Mouse (Mus musculus) left cerebral cortex, adult 11 months (tissue): ENCODE measurements around the gene Tiam2.
"Not testable (repeated sequence)": the region's sequence is repeated elsewhere in the genome, so short reads cannot be mapped to it uniquely, and the experiment has no call there.

Source experiments
- DNase-seq: peaks from one replicate; pipeline ENCODE4 v3.0.0; 2022; ENCODE audit warnings: low spot score

Gene Tiam2

GRCm38 (mm10) chr17:3344872-3345271 lies 18.5 kb downstream of the Tiam2 start:
- no peak for DNase-seq

GRCm38 (mm10) chr17:3345276-3345885 lies 19.0 kb downstream of the Tiam2 start:
- DNase-seq, result no peak

DNA sequence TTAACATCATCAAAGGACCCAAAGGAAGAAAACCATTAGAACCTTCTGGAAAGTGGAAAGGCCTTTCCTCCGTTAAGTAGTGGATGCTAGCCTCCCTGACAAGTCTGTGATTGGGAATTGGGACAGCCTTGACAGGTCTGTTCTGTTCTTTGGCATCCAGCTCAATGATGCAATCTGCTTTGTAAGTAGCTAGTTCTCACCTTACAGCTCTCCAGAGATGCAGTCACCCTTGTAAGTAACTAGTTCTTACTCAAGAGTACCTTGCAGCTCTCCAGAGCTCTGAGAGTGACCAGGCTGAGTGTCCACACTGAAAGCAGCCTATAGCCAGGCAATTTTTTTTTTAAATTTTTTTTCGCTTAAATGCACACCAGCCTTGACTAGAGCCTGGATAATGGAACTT lies 21.4 kb downstream of the Tiam2 start:
- DNase-seq, result no peak

DNA sequence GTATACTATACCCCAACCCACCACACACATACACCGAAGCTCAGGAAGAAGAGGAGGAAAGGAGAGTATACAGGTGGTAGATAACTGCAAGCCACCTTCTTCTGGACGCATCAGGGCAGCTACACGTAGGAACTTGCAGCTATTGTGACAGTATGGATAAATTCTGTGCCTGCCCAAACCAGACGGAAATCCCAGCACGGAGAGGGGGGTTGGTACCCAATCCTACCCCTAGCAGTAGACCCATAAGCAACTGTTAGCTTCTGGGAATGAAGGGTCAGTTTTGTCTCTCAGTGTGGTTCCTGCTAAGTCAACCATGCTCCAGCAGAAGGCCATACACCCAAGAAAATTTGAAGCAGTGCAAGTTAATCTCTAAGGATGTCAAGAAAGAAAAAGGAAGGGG lies 23.0 kb downstream of the Tiam2 start:
- no peak for DNase-seq

DNA sequence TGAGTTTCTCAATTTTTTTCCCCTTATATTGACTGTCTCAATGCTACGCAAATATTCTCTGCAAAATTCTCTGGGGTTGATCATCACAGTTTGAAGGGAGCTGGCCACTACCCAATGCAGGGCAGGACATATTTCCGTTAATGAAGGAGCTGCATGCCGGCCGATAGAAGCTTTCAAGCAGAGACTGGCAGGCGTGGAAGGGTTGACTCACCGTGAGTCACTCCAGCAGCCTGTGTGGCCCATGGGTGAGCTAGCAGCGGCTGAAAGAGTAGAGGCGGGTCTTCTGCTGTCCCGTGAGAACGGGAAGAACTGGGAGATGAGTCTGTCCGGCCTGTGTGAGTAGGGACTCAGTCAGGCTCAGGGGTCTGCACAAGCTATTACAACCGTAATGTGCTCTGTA lies 23.6 kb downstream of the Tiam2 start:
- DNase-seq, result no peak

DNA sequence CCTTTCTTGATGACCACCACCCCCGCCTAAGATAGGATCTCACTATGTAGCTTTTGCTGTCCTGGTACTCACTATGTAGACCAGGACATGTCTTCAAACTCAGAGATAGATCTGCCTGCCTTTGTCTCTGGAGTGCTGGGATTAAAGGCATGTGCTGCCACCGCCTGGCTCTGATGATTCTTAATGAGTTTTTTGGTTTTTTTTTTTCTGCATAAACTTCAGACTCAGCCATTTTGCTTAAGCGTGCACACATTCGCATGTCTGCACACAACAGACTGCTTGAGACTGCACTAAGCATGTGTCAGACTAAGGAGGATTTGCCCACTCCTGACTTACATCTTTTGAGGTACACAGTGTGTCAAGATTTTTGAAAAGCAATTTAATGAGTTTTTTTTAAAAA lies 24.0 kb downstream of the Tiam2 start:
- no peak for DNase-seq

DNA sequence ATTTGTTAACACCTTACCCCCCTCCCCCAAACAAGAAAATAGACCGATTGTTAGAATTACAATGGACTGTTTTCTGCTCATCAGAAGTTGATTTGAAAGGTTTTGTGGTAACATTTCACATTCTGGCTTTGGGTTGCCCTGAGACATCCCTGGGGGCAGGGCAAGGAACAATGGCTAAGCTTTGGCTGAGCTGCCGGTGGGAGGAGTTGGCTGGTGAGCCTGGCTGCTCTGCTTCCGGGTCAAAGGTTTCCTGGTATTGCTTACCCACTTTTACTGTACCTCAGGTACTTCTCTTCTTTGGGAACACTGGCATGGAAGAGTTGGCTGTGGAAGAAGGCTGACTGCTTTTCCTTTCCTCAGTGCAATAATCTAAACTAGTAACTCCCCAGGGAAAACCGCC lies 25.3 kb downstream of the Tiam2 start:
- DNase-seq, result no peak

- DNase-seq, result not testable (repeated sequence)
Observed at GRCm38 (mm10) chr17:3353141-3353540, 26.8 kb downstream of the Tiam2 start.

DNA sequence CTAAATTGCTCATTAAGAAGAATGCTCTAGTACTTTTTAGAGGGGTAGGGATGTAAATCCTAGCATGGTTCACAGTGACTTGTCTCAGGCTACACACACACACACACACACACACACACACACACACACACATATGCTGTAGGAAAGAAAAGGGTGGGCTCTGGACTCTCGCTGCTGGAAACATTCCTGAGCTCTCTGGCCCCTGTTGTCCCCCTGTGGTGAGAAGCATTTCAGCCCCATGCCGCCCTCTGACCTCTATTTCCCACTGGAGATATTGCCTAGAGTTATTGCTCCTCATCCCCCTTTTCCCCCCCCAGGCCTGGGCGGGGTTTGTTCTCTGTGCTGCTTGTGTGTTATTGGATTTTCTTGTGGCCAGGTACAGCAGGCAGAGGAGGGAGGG lies 28.5 kb downstream of the Tiam2 start:
- DNase-seq, result no peak

GRCm38 (mm10) chr17:3356633-3357365 lies 30.4 kb downstream of the Tiam2 start:
- no peak for DNase-seq

DNA sequence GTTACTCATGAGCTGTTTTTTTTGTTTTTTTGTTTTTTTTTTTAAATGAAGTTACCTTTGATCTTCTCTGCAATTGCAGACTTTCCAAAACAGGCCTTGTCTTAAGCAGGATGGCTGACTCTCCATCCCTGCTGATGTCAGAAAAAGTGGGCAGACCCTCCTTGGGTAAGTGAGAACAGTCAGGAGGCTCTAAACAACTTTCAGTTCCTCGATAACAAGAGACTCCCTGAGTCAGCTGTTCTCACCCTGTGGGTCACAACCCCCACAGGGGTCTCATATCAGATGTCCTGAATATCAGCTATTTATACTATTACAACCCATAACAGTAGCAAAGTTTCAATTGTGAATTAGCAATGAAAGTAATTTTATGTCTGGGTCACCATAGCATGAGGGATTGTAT lies 33.9 kb downstream of the Tiam2 start:
- DNase-seq, result no peak

- no peak for DNase-seq
Observed at GRCm38 (mm10) chr17:3361751-3362150, 35.4 kb downstream of the Tiam2 start.

- DNase-seq, result no peak
Observed at GRCm38 (mm10) chr17:3363216-3363615, 36.8 kb downstream of the Tiam2 start.

DNA sequence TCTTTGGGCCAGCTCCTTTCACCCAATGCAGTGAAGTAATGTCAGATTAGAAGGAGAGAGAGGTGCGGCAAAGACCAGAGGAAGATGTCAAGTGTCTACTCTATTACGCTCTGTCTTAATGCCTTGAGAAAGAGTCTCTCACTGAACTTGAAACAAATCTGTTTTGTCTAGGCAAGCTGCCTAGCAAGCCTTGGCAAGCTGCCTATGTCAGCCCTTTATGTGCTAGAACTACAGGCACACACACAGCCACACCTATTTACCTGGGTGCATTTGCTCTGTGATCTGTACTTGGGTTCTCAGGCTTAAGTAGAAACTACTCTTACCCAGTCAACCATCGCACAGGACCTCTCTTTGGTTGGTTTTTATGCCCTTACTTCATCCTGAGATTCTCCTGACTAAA lies 40.4 kb downstream of the Tiam2 start:
- DNase-seq, result no peak

GRCm38 (mm10) chr17:3368386-3368785 lies 42.0 kb downstream of the Tiam2 start:
- no peak for DNase-seq

- no peak for DNase-seq
Observed at GRCm38 (mm10) chr17:3369631-3370030, 43.3 kb downstream of the Tiam2 start.

- no peak for DNase-seq
Observed at GRCm38 (mm10) chr17:3378606-3379005, 52.2 kb downstream of the Tiam2 start.

DNA sequence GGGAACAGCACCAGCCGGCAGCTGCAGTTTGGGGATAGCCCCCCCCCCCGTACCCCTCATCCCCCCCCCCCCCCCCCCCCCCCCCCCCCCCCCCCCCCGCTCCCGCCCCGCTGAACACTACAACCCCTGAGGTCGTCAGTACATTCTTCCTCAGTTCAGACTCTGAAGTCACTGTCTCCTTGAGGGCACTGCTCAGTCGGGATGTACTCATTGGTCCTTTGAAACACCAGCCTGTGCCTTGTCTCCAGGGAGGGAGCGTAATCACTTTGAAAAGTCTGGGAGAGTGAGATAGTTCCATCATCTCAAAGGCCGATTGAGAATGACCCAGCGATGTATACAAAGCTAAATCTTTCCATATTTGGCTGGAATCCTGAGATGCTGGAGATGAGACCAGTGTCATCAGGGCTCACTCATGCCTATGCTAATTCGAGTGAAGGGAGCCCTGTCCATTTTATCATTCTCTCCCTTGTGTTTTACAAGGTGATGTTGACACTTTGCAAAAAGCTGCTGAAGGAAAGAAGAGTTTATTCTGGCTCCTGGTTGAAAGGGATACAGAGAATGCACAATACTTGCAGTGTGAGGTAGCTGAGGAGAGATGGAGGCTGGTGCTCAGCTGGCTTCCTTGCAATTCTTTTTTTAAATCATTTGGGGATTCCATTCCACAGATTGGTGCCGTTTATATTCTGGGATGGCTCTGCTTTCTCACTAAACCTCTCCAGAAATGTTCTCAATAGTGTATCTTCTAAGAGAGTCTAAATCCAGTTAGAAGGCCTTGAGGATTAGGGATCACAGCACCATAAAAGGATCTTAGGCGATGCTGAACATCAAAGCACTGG lies 53.6 kb downstream of the Tiam2 start:
- no peak for DNase-seq

DNA sequence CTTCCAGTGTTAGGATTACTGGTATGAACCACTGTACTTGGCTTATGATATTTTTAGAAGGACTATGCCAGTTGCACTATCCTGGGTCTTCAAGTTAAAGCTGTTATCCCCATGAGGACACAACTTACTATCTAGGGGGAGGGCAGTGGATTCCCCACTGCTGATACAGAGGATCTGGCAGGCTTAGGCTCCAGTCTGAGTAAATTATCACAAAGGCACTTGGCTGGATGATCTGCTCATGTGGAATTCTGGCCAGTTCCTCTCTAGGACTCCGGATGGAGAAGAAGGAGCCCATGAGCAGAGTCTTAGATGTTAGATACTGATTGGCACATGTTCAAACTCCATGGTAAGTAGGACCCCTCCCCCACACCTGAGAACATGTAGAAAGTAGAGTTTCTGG lies 59.0 kb downstream of the Tiam2 start:
- DNase-seq, result no peak

GRCm38 (mm10) chr17:3387819-3388218 lies 61.4 kb downstream of the Tiam2 start:
- no peak for DNase-seq

- no peak for DNase-seq
Observed at GRCm38 (mm10) chr17:3389741-3390140, 63.4 kb downstream of the Tiam2 start.

- DNase-seq, result peak; percentile 47
Observed at GRCm38 (mm10) chr17:3393981-3394380, 67.6 kb downstream of the Tiam2 start.

DNA sequence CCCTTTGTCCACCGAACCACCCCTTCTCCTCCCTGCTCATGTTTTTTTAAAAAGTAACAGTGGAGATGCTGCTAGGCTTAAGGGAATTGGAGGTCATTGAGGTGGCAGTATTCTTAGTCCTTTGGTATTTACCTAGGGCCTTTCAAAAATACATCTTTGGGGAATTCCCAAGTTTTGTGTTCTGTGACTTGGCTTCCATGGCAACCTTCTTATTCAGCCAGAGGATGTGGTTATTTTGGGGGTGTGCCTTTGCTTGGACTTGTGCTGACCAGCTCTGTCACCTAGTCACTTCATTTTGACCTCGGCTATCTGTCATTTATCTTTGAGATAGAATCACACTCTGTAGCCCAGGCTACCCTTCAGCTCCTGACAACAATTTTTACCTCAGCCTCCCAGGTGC lies 68.6 kb downstream of the Tiam2 start:
- DNase-seq, result no peak
